Mouse (Mus musculus): Measurements from ENCODE around the gene Gm13697. TPM values are rescaled to one million over a fixed set of nuclear protein-coding genes. Genes with fewer than 3 reads are reported as not detected.

Gm13697 gene
- polyA plus RNA-seq, 1 experiment from 2014 or later, result not detected

DNA sequence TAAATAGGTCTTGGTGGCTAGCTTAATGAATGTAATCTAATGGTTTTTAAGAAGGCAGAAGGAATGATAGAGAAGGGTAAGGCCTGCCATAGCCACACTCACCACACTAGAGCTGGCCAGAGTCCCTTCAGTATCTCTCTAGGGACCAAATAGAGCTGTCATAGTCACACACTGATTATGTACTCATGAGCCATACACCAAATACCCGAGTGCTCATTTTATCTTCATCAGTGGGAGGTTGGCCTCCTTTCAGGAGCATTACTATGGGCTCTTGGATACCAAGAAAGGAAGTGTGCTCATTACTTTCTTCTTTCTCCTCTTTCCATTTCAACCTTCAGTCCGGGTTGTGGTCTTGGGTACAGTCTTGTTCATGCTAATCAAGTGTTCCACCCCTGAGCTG, 37.4 kb downstream of the Gm13697 start:
- WGBS, result 74% methylated on average over 2 of the region's 2 CpGs
- Histone ChIP-seq H3K36me3 (ENCODE audit: control insufficient read depth, insufficient read depth, low read length) (no peaks in the 10 kb centered on the region), H3K9me3 (ENCODE audit: control insufficient read depth, low read length) (no peaks in the 10 kb centered on the region), H3K27me3 (ENCODE audit: control insufficient read depth, insufficient read depth, low read depth, low read length) (no peaks in the 10 kb centered on the region), H3K27ac (ENCODE audit: low read length) (no peak overlapping the region), H3K4me2 (ENCODE audit: low read depth, low read length) (no peak overlapping the region), H3K9ac (ENCODE audit: low read length) (no peak overlapping the region), H3K4me3 (ENCODE audit: low read length) (no peak overlapping the region), H3K4me1 (replicated peaks; ENCODE audit: control insufficient read depth, insufficient read depth, low read length) (peaks cover 3% of the 10 kb centered on the region; the same call in 1 of the 2 replicates)
- no peak for ATAC-seq (ENCODE audit: low read depth)

DNA sequence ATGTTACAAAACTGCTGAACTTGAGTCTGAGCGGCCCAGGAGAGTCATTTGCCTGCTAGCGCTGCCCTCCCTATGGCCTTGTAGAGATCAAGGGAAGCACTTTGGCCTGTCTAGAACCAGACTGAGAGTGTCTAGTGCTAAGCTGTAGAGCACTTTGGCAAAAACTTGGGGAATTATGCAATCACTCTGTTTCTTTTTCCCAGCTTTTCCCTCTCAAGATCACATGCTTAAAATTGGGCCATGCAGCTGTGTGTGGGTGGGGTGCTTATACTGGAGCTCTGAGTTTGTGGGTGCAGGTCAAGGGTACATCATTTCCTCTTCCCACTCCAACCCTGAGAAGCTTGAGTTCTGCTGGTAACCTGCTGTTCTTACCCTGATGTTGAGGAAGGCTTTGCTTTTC, 38.4 kb downstream of the Gm13697 start:
- H3K27me3 ChIP-seq (ENCODE audit: control insufficient read depth, insufficient read depth, low read depth, low read length), result no peaks in the 10 kb centered on the region
- no peak overlapping the region for H3K4me3 ChIP-seq (ENCODE audit: low read length)
- no peak overlapping the region for H3K4me2 ChIP-seq (ENCODE audit: low read depth, low read length)
- no peaks in the 10 kb centered on the region for H3K9me3 ChIP-seq (ENCODE audit: control insufficient read depth, low read length)
- peaks cover 3% of the 10 kb centered on the region; the same call in 1 of the 2 replicates for H3K4me1 ChIP-seq (replicated peaks; ENCODE audit: control insufficient read depth, insufficient read depth, low read length)
- no peak overlapping the region for H3K27ac ChIP-seq (ENCODE audit: low read length)
- 73% methylated on average over 2 of the region's 2 CpGs for WGBS
- no peaks in the 10 kb centered on the region for H3K36me3 ChIP-seq (ENCODE audit: control insufficient read depth, insufficient read depth, low read length)
- peak; percentile 64 for ATAC-seq (ENCODE audit: low read depth)
- H3K9ac ChIP-seq (ENCODE audit: low read length), result no peak overlapping the region

DNA sequence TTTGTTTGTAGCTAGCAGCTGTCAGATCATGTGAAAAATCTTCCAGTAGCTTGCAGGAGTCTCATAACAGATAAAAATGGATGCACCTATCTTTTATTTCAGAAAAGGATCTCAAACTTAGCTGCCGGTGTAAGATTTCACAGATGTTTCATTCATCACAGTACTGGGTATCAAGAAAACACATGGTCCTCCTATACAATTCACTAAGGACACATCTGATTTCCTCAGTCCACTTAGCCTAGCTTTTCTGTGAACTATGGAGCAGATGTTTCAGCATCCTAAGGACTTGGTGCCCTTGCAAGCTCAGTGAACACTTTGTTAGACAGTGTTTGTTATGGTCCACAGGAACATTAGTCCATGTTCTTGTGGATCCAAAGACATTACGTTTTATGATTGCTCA, 38.8 kb downstream of the Gm13697 start:
- Histone ChIP-seq H3K36me3 (ENCODE audit: control insufficient read depth, insufficient read depth, low read length) (no peaks in the 10 kb centered on the region), H3K4me1 (replicated peaks; ENCODE audit: control insufficient read depth, insufficient read depth, low read length) (0 out of 2 replicates have a peak, but pooled peaks cover 3% of the 10 kb centered on the region), H3K4me2 (ENCODE audit: low read depth, low read length) (no peak overlapping the region), H3K4me3 (ENCODE audit: low read length) (no peak overlapping the region), H3K27ac (ENCODE audit: low read length) (no peak overlapping the region), H3K9ac (ENCODE audit: low read length) (no peak overlapping the region), H3K27me3 (ENCODE audit: control insufficient read depth, insufficient read depth, low read depth, low read length) (no peaks in the 10 kb centered on the region), H3K9me3 (ENCODE audit: control insufficient read depth, low read length) (no peaks in the 10 kb centered on the region)
- no peak for ATAC-seq (ENCODE audit: low read depth)
- 88% methylated on average over 2 of the region's 2 CpGs for WGBS

DNA sequence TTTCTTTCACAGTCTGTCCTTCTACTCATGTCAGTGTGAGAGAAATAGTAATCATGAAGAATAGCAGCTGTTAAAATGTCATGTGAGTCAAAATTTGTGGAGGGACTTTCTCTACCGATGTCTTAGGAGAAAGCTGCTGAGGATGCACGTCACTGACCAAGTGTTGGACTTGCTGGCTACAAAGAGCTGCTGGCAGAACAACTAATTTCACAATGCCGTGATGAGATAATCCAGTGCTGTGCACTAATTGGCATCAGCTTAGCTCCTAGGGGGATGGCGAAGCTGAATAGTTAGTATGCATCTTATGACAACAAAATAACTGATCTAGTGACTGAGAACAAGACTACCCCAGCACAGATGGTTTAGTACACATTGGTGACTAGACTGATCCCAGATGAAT, 40.7 kb downstream of the Gm13697 start:
- ATAC-seq (ENCODE audit: low read depth), result no peak
- WGBS, result 61% methylated on average over 4 of the region's 4 CpGs
- no peaks in the 10 kb centered on the region for H3K4me1 ChIP-seq (replicated peaks; ENCODE audit: control insufficient read depth, insufficient read depth, low read length)

DNA sequence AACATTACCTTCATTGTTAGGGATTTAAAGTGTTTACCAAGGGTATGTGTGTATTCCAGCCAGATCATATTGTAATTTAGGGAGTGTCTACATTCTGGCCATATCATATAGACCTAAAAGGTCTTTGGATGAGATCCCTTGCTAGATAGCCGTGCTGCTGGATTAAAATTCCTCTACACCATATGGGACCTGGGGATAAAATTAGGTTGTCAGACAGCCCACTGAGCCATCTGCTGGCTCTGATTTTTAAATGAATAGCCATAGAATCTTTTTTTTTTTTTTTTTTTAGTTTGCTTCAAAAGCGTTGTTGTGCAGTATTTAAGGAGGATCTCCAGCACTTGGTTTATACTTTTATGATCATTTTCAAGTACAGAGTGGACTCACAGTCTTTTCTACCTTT, 48.0 kb downstream of the Gm13697 start:
- ATAC-seq (ENCODE audit: low read depth), result no peak
- Histone ChIP-seq H3K27ac (ENCODE audit: low read length) (no peak overlapping the region), H3K27me3 (ENCODE audit: control insufficient read depth, insufficient read depth, low read depth, low read length) (no peaks in the 10 kb centered on the region), H3K9me3 (ENCODE audit: control insufficient read depth, low read length) (no peaks in the 10 kb centered on the region), H3K4me2 (ENCODE audit: low read depth, low read length) (no peak overlapping the region), H3K9ac (ENCODE audit: low read length) (no peak overlapping the region), H3K4me1 (replicated peaks; ENCODE audit: control insufficient read depth, insufficient read depth, low read length) (no peaks in the 10 kb centered on the region), H3K4me3 (ENCODE audit: low read length) (no peak overlapping the region), H3K36me3 (ENCODE audit: control insufficient read depth, insufficient read depth, low read length) (no peaks in the 10 kb centered on the region)
- 86% methylated on average over 2 of the region's 2 CpGs for WGBS

More for the DNA sequence above, 40.7 kb downstream of the Gm13697 start:
- H3K4me3 ChIP-seq (ENCODE audit: low read length), result no peak overlapping the region
- no peaks in the 10 kb centered on the region for H3K36me3 ChIP-seq (ENCODE audit: control insufficient read depth, insufficient read depth, low read length)
- H3K9me3 ChIP-seq (ENCODE audit: control insufficient read depth, low read length), result no peaks in the 10 kb centered on the region
- no peak overlapping the region for H3K27ac ChIP-seq (ENCODE audit: low read length)
- no peaks in the 10 kb centered on the region for H3K27me3 ChIP-seq (ENCODE audit: control insufficient read depth, insufficient read depth, low read depth, low read length)
- H3K4me2 ChIP-seq (ENCODE audit: low read depth, low read length), result no peak overlapping the region
- H3K9ac ChIP-seq (ENCODE audit: low read length), result no peak overlapping the region

DNA sequence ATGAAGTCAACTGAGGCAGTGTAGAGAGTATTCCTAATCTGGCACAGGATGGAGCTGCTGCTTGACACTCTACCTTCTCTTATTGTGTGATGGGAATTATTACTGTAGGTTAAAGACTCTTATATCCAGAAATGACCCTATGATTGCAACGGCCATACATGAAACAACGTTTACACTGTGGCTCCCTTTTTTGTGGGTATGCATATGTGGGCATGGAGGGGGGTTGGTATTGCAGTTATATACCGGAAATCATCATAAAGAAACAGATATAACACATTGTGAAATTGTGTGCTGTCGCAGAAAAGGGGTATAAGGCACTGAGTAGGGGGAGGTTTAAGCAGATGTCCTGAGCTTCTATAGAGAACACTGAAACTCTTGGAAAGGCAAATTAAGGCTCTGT, 51.5 kb downstream of the Gm13697 start:
- Histone ChIP-seq H3K4me2 (ENCODE audit: low read depth, low read length) (no peak overlapping the region), H3K4me3 (ENCODE audit: low read length) (no peak overlapping the region), H3K36me3 (ENCODE audit: control insufficient read depth, insufficient read depth, low read length) (no peaks in the 10 kb centered on the region), H3K27me3 (ENCODE audit: control insufficient read depth, insufficient read depth, low read depth, low read length) (no peaks in the 10 kb centered on the region), H3K9ac (ENCODE audit: low read length) (no peak overlapping the region), H3K27ac (ENCODE audit: low read length) (no peak overlapping the region), H3K4me1 (replicated peaks; ENCODE audit: control insufficient read depth, insufficient read depth, low read length) (no peaks in the 10 kb centered on the region), H3K9me3 (ENCODE audit: control insufficient read depth, low read length) (no peaks in the 10 kb centered on the region)
- ATAC-seq (ENCODE audit: low read depth), result no peak
- WGBS, result 73% methylated on average over 4 of the region's 4 CpGs

Other genes with a start within 250 kb of the Gm13697 start
- gene Fam171b, start 172.1 kb upstream of the Gm13697 start, polyA plus RNA-seq (2015; fragmentation: Nextera tagmentation; extraction: Ambion mirVana), result 1.9 and 2.1 TPM in 2 replicates
- 0.34 and 0.39 TPM in 2 replicates for gene Zswim2, start 43.5 kb upstream of the Gm13697 start, polyA plus RNA-seq (2015; fragmentation: Nextera tagmentation; extraction: Ambion mirVana)
- gene Gm13698, start 29.1 kb upstream of the Gm13697 start, polyA plus RNA-seq (2015; fragmentation: Nextera tagmentation; extraction: Ambion mirVana), result not detected in 2 replicates
- gene Gm13693, start 23.2 kb upstream of the Gm13697 start, polyA plus RNA-seq (2015; fragmentation: Nextera tagmentation; extraction: Ambion mirVana), result not detected in 2 replicates
- gene Gm13695, start 17.4 kb upstream of the Gm13697 start, polyA plus RNA-seq (2015; fragmentation: Nextera tagmentation; extraction: Ambion mirVana), result not detected in 2 replicates
- not detected in 2 replicates for gene Gm13696, start 11.6 kb upstream of the Gm13697 start, polyA plus RNA-seq (2015; fragmentation: Nextera tagmentation; extraction: Ambion mirVana)
- not detected in 2 replicates for gene Gm13694, start 5.8 kb upstream of the Gm13697 start, polyA plus RNA-seq (2015; fragmentation: Nextera tagmentation; extraction: Ambion mirVana)
- gene Gm13691, start 5.8 kb downstream of the Gm13697 start, polyA plus RNA-seq (2015; fragmentation: Nextera tagmentation; extraction: Ambion mirVana), result not detected in 2 replicates

Measured in lung, embryonic 16.5 days (tissue).